Mouse (Mus musculus): ENCODE results near the gene Tmem107. TPM values are rescaled to one million over a fixed set of nuclear protein-coding genes. Genes with fewer than 3 reads are reported as not detected.

Gene Tmem107
- 33.3 and 39.1 TPM in 2 replicates for polyA plus RNA-seq (2015; fragmentation: Nextera tagmentation; extraction: Ambion mirVana)

GRCm38 (mm10) chr11:69070590-69071222, at the start of gene Tmem107:
Tmem107 (plus strand) TSS chr11:69070806.

GRCm38 (mm10) chr11:69045531-69046394, 24.8 kb upstream of the Tmem107 start, which contains the start of gene Aurkb:
Aurkb (plus strand) TSS chr11:69045647.

GRCm38 (mm10) chr11:69059357-69059974, 11.1 kb upstream of the Tmem107 start, which contains the start of gene Borcs6:
Borcs6 (plus strand) TSS chr11:69059717.

GRCm38 (mm10) chr11:69088103-69088855, 17.7 kb downstream of the Tmem107 start, which contains the start of gene Vamp2:
Vamp2 (plus strand) TSS chr11:69088490.

DNA sequence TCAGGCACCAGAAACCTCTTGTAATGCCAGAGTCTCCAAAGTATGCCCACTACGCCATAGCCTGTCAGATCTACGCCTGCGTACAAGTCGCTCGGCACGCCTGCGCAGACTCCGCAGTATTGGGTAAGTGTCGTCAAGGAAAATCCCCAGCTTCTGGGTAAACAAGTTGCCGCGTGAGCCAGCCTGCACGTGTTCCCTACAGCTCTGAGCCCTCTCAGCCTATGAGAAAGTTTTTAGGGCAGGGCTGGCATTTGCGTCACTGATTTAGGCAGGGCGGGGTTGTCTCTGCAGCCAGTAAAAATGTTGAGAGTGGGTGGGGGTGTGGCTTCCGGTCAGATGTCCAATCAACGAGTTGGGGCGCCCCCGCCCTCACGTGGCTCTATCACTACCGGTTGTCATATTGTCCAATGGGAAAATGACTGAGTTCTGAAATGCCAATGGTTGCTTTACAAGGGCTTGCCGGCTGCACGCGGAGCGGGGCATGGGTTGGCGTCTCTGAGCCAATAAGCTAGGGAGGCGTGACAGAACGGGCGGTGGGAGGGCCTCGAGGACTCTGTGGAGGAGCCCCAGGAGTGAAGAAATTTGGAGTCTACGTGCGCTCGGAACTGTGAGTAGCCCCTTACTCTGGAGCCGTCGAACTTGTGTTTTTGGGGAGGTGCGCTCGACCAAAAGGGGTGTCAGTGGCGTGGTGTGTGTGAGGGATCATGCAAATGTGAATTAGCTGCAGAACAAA, 24.3 kb downstream of the Tmem107 start, which contains the start of gene Per1:
TSS of gene Per1 (plus strand) at position 521 of the 733 bp plus-strand sequence.

GRCm38 (mm10) chr11:69120221-69121000, 49.8 kb downstream of the Tmem107 start, which contains the start of gene Hes7:
Hes7 (plus strand) TSS chr11:69120404.

GRCm38 (mm10) chr11:69122336-69122951, 51.8 kb downstream of the Tmem107 start, which contains the start of gene 9130213A22Rik:
9130213A22Rik (minus strand) TSS chr11:69122589.

Other genes with a start within 250 kb of the Tmem107 start
- 79.9 and 88.8 TPM in 2 replicates for gene Ndel1, start 198.9 kb upstream of the Tmem107 start, polyA plus RNA-seq (2015; fragmentation: Nextera tagmentation; extraction: Ambion mirVana)
- gene Rnf222, start 182.3 kb upstream of the Tmem107 start, polyA plus RNA-seq (2015; fragmentation: Nextera tagmentation; extraction: Ambion mirVana): not detected in 2 replicates
- 870 and 884 TPM in 2 replicates for gene Rpl26, start 169.2 kb upstream of the Tmem107 start, polyA plus RNA-seq (2015; fragmentation: Nextera tagmentation; extraction: Ambion mirVana)
- gene Odf4, start 143.7 kb upstream of the Tmem107 start, polyA plus RNA-seq (2015; fragmentation: Nextera tagmentation; extraction: Ambion mirVana): not detected in 2 replicates
- gene Arhgef15, start 113.3 kb upstream of the Tmem107 start, polyA plus RNA-seq (2015; fragmentation: Nextera tagmentation; extraction: Ambion mirVana): 2.3 and 2.5 TPM in 2 replicates
- 5.3 and 7.2 TPM in 2 replicates for gene Slc25a35, start 102.7 kb upstream of the Tmem107 start, polyA plus RNA-seq (2015; fragmentation: Nextera tagmentation; extraction: Ambion mirVana)
- gene Rangrf, start 95.6 kb upstream of the Tmem107 start, polyA plus RNA-seq (2015; fragmentation: Nextera tagmentation; extraction: Ambion mirVana): 31.2 and 32.5 TPM in 2 replicates
- gene Pfas, start 62.3 kb upstream of the Tmem107 start, polyA plus RNA-seq (2015; fragmentation: Nextera tagmentation; extraction: Ambion mirVana): 9.6 and 10.6 TPM in 2 replicates
- gene Ctc1, start 54.9 kb upstream of the Tmem107 start, polyA plus RNA-seq (2015; fragmentation: Nextera tagmentation; extraction: Ambion mirVana): 16.5 and 21.5 TPM in 2 replicates
- 20.7 and 30.7 TPM in 2 replicates for gene Aurkb, start 25.2 kb upstream of the Tmem107 start, polyA plus RNA-seq (2015; fragmentation: Nextera tagmentation; extraction: Ambion mirVana)
- gene Borcs6, start 11.1 kb upstream of the Tmem107 start, polyA plus RNA-seq (2015; fragmentation: Nextera tagmentation; extraction: Ambion mirVana): 11.9 and 12.3 TPM in 2 replicates
- 48.6 and 55.5 TPM in 2 replicates for gene Vamp2, start 17.7 kb downstream of the Tmem107 start, polyA plus RNA-seq (2015; fragmentation: Nextera tagmentation; extraction: Ambion mirVana)
- gene Per1, start 24.4 kb downstream of the Tmem107 start, polyA plus RNA-seq (2015; fragmentation: Nextera tagmentation; extraction: Ambion mirVana): 14.4 and 17.4 TPM in 2 replicates
- 0.11 and 0.26 TPM in 2 replicates for gene Hes7, start 49.6 kb downstream of the Tmem107 start, polyA plus RNA-seq (2015; fragmentation: Nextera tagmentation; extraction: Ambion mirVana)
- 0.45 and 0.59 TPM in 2 replicates for gene 9130213A22Rik, start 51.8 kb downstream of the Tmem107 start, polyA plus RNA-seq (2015; fragmentation: Nextera tagmentation; extraction: Ambion mirVana)
- gene Aloxe3, start 55.1 kb downstream of the Tmem107 start, polyA plus RNA-seq (2015; fragmentation: Nextera tagmentation; extraction: Ambion mirVana): 8.5 and 10.1 TPM in 2 replicates
- gene Alox12b, start 86.2 kb downstream of the Tmem107 start, polyA plus RNA-seq (2015; fragmentation: Nextera tagmentation; extraction: Ambion mirVana): 0.05 and 0.11 TPM in 2 replicates
- not detected in 2 replicates for gene Alox8, start 127.0 kb downstream of the Tmem107 start, polyA plus RNA-seq (2015; fragmentation: Nextera tagmentation; extraction: Ambion mirVana)
- gene Gucy2e, start 166.2 kb downstream of the Tmem107 start, polyA plus RNA-seq (2015; fragmentation: Nextera tagmentation; extraction: Ambion mirVana): 0.05 TPM in 2 replicates